8 mouse cellular contexts compared by ENCODE assay signal in genomic region chr17:29759963-29760362, GRCm38 (mm10). TPM values are rescaled to one million over a fixed set of nuclear protein-coding genes. Genes with fewer than 3 reads are reported as not detected.
DNase-seq lines count a peak whose midpoint lies in the region; ATAC-seq and TF ChIP-seq lines count a peak whose summit lies in the region.

No protein-coding gene starts in this region.

- H3K9me3 ChIP-seq in kidney, embryonic 14.5 days (ENCODE audit: control insufficient read depth, low read length): no peaks in the 10 kb centered on the region

- no peaks in the 10 kb centered on the region for H3K27me3 ChIP-seq in kidney, adult 2 months (replicated peaks; ENCODE audit: control insufficient read depth, insufficient read depth, low read length)
- no peaks in the 10 kb centered on the region for H3K27me3 ChIP-seq in kidney, embryonic 14.5 days (ENCODE audit: control insufficient read depth, insufficient read depth, low read length)
- no peaks in the 10 kb centered on the region for H3K27me3 ChIP-seq in thymus, adult 2 months (ENCODE audit: control insufficient read depth, insufficient read depth, low read length)

- 67% methylated on average over 19 of the region's 19 CpGs for WGBS in kidney, adult 2 months
- WGBS in kidney, embryonic 14.5 days: 78% methylated on average over 19 of the region's 19 CpGs
- WGBS in thymus, adult 2 months: 94% methylated on average over 19 of the region's 19 CpGs

- no peaks in the 10 kb centered on the region for H3K36me3 ChIP-seq in kidney, adult 2 months (ENCODE audit: control insufficient read depth, insufficient read depth, low read length)
- no peaks in the 10 kb centered on the region for H3K36me3 ChIP-seq in kidney, embryonic 14.5 days (ENCODE audit: control insufficient read depth, insufficient read depth, low read length)
- no peaks in the 10 kb centered on the region for H3K36me3 ChIP-seq in thymus, adult 2 months (ENCODE audit: control insufficient read depth, insufficient read depth, low read length)

- peak; percentile 32 for DNase-seq in kidney, adult 2 months
- peak; percentile 73 for DNase-seq in brain, adult 2 months (ENCODE audit: low read depth, low spot score)
- DNase-seq in layer of hippocampus, postnatal 36 days: peak; percentile 36 to 38
- DNase-seq in thymus, adult 2 months: no peak
- no peak for DNase-seq in urinary bladder, postnatal 25 days (ENCODE audit: low spot score)

- H3K4me3 ChIP-seq in kidney, adult 2 months (ENCODE audit: insufficient read depth, low read depth, low read length): no peak overlapping the region
- no peak overlapping the region for H3K4me3 ChIP-seq in kidney, embryonic 14.5 days (ENCODE audit: low read length)
- H3K4me3 ChIP-seq in thymus, adult 2 months (ENCODE audit: control insufficient read depth, insufficient read depth, low read length): no peak overlapping the region

- no peak for TF ChIP-seq POLR2A in kidney, adult 2 months (IDR thresholded peaks at IDR 0.05; ENCODE audit: low read depth, low read length)
- no peak for TF ChIP-seq POLR2A in thymus, adult 2 months (IDR thresholded peaks at IDR 0.05; ENCODE audit: control insufficient read depth, extremely low read depth, insufficient read depth, low read length, poor library complexity)

- no peak for TF ChIP-seq CTCF in kidney, adult 2 months (conservative IDR thresholded peaks at IDR 0.05; ENCODE audit: insufficient read depth, insufficient read length, low read depth, low read length)
- no peak for TF ChIP-seq CTCF in thymus, adult 2 months (IDR thresholded peaks at IDR 0.05; ENCODE audit: borderline replicate concordance, control insufficient read depth, extremely low read depth, insufficient read depth, low read length, poor library complexity)

- H3K4me2 ChIP-seq in kidney, embryonic 14.5 days (replicated peaks; ENCODE audit: low read depth, low read length): no peak overlapping the region

- no peak overlapping the region for H3K27ac ChIP-seq in kidney, adult 2 months (ENCODE audit: insufficient read depth, low read depth, low read length)
- H3K27ac ChIP-seq in kidney, embryonic 14.5 days (ENCODE audit: low read depth, low read length): no peak overlapping the region
- no peak overlapping the region for H3K27ac ChIP-seq in thymus, adult 2 months (ENCODE audit: control insufficient read depth, insufficient read depth, low read length)

- no peaks in the 10 kb centered on the region for H3K4me1 ChIP-seq in kidney, adult 2 months (ENCODE audit: control insufficient read depth, insufficient read depth, low read length)
- no peaks in the 10 kb centered on the region for H3K4me1 ChIP-seq in kidney, embryonic 14.5 days (ENCODE audit: control insufficient read depth, insufficient read depth, low read length)
- no peaks in the 10 kb centered on the region for H3K4me1 ChIP-seq in thymus, adult 2 months (replicated peaks; ENCODE audit: control insufficient read depth, insufficient read depth, low read length)

- no peak for ATAC-seq in kidney, embryonic 14.5 days (ENCODE audit: low FRiP score, low TSS enrichment)
- ATAC-seq in frontal cortex, adult (ENCODE audit: low TSS enrichment): peak; percentile 72; the same call in 1 of the 2 replicates
- no peak for ATAC-seq in monocyte, adult 5-6 weeks (replicated peaks; ENCODE audit: insufficient number of reproducible peaks, low FRiP score, low TSS enrichment, poor library complexity, severe bottlenecking)

- H3K9ac ChIP-seq in kidney, embryonic 14.5 days (ENCODE audit: low read depth, low read length): no peak overlapping the region

RNA-seq across cellular contexts. Expression of gene Ccdc167, which starts 43.1 kb away (rescaled TPM):
- polyA plus RNA-seq in kidney, adult 2 months (2012; rRNA removed): 5.0 TPM in 2 replicates
- 14.8 and 17.5 TPM in 2 replicates for polyA plus RNA-seq in kidney, embryonic 14.5 days (2014; fragmentation: Nextera tagmentation; extraction: Ambion mirVana)
- 10 to 100 TPM; 21.7 to 25.5 TPM for total RNA-seq in layer of hippocampus, postnatal 36 days (2021)
- 15.1 and 17.7 TPM in 2 replicates for polyA plus RNA-seq in thymus, adult 2 months (2012; rRNA removed)
- total RNA-seq in monocyte, adult 5-6 weeks (2017): 4.7 to 14.6 TPM (median 5.0 TPM) in 3 replicates

Comparison
In these comparisons a context has a peak if more than half of its experiments do, and no peak if none do; other contexts are left out.
1. DNase-seq: peak in kidney, adult 2 months (single experiment), brain, adult 2 months (single experiment) and layer of hippocampus, postnatal 36 days (2 of 2); none in thymus, adult 2 months (single experiment) and urinary bladder, postnatal 25 days (single experiment).